Mouse (Mus musculus): Measurements from ENCODE around the gene March8. TPM values are rescaled to one million over a fixed set of nuclear protein-coding genes. Genes with fewer than 3 reads are reported as not detected.

The March8 gene
- 22.0 and 22.2 TPM in 2 replicates for polyA plus RNA-seq (2014; fragmentation: Nextera tagmentation; extraction: Ambion mirVana)

DNA sequence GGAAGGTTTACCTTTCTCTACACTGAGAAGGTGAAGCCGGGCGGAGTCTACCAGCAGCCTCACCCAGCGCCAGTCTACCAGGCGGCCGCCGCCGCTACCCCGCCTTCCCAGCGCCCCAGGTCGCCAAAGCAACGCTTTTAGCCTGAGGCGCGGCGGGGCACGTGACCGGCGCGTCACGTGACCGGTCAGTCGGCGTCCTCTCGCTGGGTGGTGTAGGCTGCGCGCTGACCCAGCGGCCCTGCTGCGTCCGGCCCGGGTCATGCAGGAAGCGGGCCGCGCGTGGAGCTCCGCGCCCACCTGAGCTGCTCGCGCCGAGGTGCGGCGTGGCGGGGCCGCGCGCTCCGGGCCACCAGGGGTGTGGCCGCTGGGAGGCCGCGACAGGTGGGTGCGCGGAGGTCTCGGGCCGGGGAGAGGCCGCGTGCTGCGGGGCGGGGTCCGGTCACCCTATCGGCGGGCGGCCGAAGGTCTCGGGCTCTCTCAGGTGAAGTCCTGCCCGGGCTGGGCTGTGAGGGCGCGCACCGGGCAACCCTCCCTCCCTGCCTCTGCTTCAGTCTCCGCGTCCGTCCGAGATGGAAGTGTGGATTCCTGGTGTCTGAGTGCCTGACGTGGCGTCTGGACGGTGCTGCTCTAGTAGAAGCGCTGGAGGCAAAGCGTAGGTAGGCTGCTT, at the start of gene March8:
TSS of gene March8 (plus strand) at position 190 of the 667 bp plus-strand sequence.
- DNase-seq (ENCODE audit: low spot score) (peak; percentile 95), ATAC-seq (replicated peaks; ENCODE audit: insufficient number of reproducible peaks, low FRiP score, low TSS enrichment, low read depth) (peak; percentile 97)
- Histone ChIP-seq H3K27ac (replicated peaks; ENCODE audit: low read depth, low read length) (no peak within 1 kb of the TSS), H3K4me1 (ENCODE audit: control insufficient read depth, insufficient read depth, low read length) (no peaks in the 10 kb centered on the region), H3K4me3 (ENCODE audit: low read depth, low read length) (peak within 1 kb of the TSS; percentile 95), H3K27me3 (ENCODE audit: control insufficient read depth, insufficient read depth, low read length) (no peaks in the 10 kb centered on the region), H3K36me3 (replicated peaks; ENCODE audit: control insufficient read depth, insufficient read depth, low read depth, low read length) (no peaks in the 10 kb centered on the region), H3K4me2 (ENCODE audit: low read depth, low read length) (peak within 1 kb of the TSS; percentile 64), H3K9ac (replicated peaks; ENCODE audit: low read length) (peak within 1 kb of the TSS; percentile 79), H3K9me3 (replicated peaks; ENCODE audit: control insufficient read depth, low read length) (no peaks in the 10 kb centered on the region)
- under 1% methylated on average over 62 of the region's 75 CpGs for WGBS

DNA sequence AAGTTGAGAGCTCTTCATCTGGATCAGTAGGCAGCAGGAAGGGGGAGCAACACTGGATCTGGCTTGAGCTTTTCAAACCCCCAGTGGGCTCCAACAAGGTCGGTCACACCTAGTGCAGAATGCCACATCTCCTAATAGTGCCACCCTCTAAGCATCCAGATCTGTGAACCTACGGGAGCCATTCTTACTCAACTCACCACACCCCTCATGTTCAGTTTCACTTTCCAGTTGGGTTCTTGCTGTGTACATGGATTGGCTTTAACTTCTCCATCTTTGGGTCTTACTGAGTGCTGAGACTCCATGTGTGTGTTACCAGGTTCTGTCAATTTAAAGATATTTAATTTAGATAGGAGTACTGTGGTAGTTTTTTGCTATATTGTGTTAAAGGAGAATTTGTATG, 26.4 kb upstream of the March8 start:
- Histone ChIP-seq H3K4me2 (ENCODE audit: low read depth, low read length) (no peak overlapping the region), H3K9me3 (replicated peaks; ENCODE audit: control insufficient read depth, low read length) (no peaks in the 10 kb centered on the region), H3K4me1 (ENCODE audit: control insufficient read depth, insufficient read depth, low read length) (no peaks in the 10 kb centered on the region), H3K4me3 (ENCODE audit: low read depth, low read length) (no peak overlapping the region), H3K27ac (replicated peaks; ENCODE audit: low read depth, low read length) (no peak overlapping the region), H3K27me3 (ENCODE audit: control insufficient read depth, insufficient read depth, low read length) (no peaks in the 10 kb centered on the region), H3K9ac (replicated peaks; ENCODE audit: low read length) (no peak overlapping the region), H3K36me3 (replicated peaks; ENCODE audit: control insufficient read depth, insufficient read depth, low read depth, low read length) (no peaks in the 10 kb centered on the region)
- ATAC-seq (replicated peaks; ENCODE audit: insufficient number of reproducible peaks, low FRiP score, low TSS enrichment, low read depth) = no peak
- no peak for DNase-seq (ENCODE audit: low spot score)
- WGBS = 83% methylated on average over 2 of the region's 2 CpGs

DNA sequence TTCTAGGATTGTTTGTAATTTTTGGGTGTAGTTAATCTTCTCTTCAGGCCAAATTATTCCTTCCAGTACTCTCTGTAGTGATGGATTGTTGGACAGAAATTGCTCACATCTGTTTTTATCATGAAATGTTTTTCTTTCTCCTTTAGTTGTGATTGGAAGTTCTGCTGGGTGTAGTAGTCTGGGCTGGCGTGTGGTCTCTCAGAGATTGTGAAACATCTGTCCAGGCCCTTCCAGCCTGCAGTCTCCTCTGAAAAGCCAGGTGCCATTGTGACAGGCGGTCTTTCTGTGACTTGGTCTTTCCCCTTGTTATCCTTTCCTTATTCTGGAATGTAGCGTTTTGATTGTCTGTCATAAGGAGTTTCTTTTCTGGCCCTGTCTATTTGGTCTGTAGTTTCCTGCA, 18.6 kb upstream of the March8 start:
- DNase-seq (ENCODE audit: low spot score) (no peak), ATAC-seq (replicated peaks; ENCODE audit: insufficient number of reproducible peaks, low FRiP score, low TSS enrichment, low read depth) (no peak)
- H3K9ac ChIP-seq (replicated peaks; ENCODE audit: low read length) = no peak overlapping the region
- H3K4me3 ChIP-seq (ENCODE audit: low read depth, low read length) = no peak overlapping the region
- H3K27me3 ChIP-seq (ENCODE audit: control insufficient read depth, insufficient read depth, low read length) = no peaks in the 10 kb centered on the region
- no peaks in the 10 kb centered on the region for H3K36me3 ChIP-seq (replicated peaks; ENCODE audit: control insufficient read depth, insufficient read depth, low read depth, low read length)
- no peaks in the 10 kb centered on the region for H3K4me1 ChIP-seq (ENCODE audit: control insufficient read depth, insufficient read depth, low read length)
- H3K27ac ChIP-seq (replicated peaks; ENCODE audit: low read depth, low read length) = no peak overlapping the region
- H3K9me3 ChIP-seq (replicated peaks; ENCODE audit: control insufficient read depth, low read length) = no peaks in the 10 kb centered on the region
- WGBS = 69% methylated on average over 3 of the region's 3 CpGs
- no peak overlapping the region for H3K4me2 ChIP-seq (ENCODE audit: low read depth, low read length)

DNA sequence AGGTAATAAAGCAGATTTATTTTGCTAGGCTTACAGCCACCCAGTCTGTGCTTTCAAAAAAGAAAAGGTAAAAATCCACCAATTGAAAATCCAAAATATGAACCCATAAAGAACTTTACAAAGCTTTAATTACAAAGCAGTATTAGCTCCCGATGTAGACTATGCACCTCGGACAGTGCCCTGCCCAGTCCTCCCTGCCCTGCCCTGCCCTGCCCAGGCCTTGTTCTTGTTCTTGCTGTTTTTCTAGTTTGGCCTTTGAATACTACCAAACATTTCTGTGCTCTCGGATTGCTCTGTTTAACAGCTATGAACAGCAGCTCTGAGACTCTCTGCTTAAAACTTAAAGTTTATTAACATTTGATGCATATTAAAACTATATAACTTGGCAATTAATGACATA, 11.2 kb upstream of the March8 start:
- H3K9ac ChIP-seq (replicated peaks; ENCODE audit: low read length) = no peak overlapping the region
- H3K4me1 ChIP-seq (ENCODE audit: control insufficient read depth, insufficient read depth, low read length) = no peaks in the 10 kb centered on the region
- DNase-seq (ENCODE audit: low spot score) = no peak
- no peak overlapping the region for H3K4me2 ChIP-seq (ENCODE audit: low read depth, low read length)
- H3K27ac ChIP-seq (replicated peaks; ENCODE audit: low read depth, low read length) = no peak overlapping the region
- no peaks in the 10 kb centered on the region for H3K36me3 ChIP-seq (replicated peaks; ENCODE audit: control insufficient read depth, insufficient read depth, low read depth, low read length)
- no peaks in the 10 kb centered on the region for H3K9me3 ChIP-seq (replicated peaks; ENCODE audit: control insufficient read depth, low read length)
- WGBS = 80% methylated on average over 3 of the region's 3 CpGs
- H3K27me3 ChIP-seq (ENCODE audit: control insufficient read depth, insufficient read depth, low read length) = no peaks in the 10 kb centered on the region
- H3K4me3 ChIP-seq (ENCODE audit: low read depth, low read length) = no peak overlapping the region
- no peak for ATAC-seq (replicated peaks; ENCODE audit: insufficient number of reproducible peaks, low FRiP score, low TSS enrichment, low read depth)

DNA sequence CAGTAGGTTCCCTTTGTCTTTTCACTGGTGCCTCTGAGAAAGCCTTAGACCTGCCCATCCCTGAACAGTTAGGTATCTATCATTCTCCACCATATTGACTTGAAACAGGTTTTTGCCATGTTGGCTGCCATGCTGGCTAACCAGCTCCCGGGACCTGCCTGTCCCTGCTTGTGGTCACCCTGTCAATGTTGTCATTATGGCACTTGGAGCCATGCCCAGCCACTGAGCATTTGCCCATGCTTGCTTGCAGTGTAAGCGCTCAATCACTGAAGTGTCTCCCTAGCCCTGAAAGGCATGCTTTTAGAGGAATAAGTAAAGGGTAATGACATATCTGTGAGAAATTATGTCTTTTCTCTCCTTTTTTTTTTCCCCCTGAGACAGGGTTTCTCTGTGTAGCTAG, 6.4 kb upstream of the March8 start:
- WGBS = 88% methylated on average over 2 of the region's 2 CpGs
- H3K36me3 ChIP-seq (replicated peaks; ENCODE audit: control insufficient read depth, insufficient read depth, low read depth, low read length) = no peaks in the 10 kb centered on the region
- H3K27me3 ChIP-seq (ENCODE audit: control insufficient read depth, insufficient read depth, low read length) = no peaks in the 10 kb centered on the region
- no peaks in the 10 kb centered on the region for H3K4me1 ChIP-seq (ENCODE audit: control insufficient read depth, insufficient read depth, low read length)
- DNase-seq (ENCODE audit: low spot score) = no peak
- H3K27ac ChIP-seq (replicated peaks; ENCODE audit: low read depth, low read length) = no peak overlapping the region
- no peak overlapping the region for H3K9ac ChIP-seq (replicated peaks; ENCODE audit: low read length)
- H3K4me3 ChIP-seq (ENCODE audit: low read depth, low read length) = no peak overlapping the region
- no peak overlapping the region for H3K4me2 ChIP-seq (ENCODE audit: low read depth, low read length)
- no peak for ATAC-seq (replicated peaks; ENCODE audit: insufficient number of reproducible peaks, low FRiP score, low TSS enrichment, low read depth)
- no peaks in the 10 kb centered on the region for H3K9me3 ChIP-seq (replicated peaks; ENCODE audit: control insufficient read depth, low read length)

DNA sequence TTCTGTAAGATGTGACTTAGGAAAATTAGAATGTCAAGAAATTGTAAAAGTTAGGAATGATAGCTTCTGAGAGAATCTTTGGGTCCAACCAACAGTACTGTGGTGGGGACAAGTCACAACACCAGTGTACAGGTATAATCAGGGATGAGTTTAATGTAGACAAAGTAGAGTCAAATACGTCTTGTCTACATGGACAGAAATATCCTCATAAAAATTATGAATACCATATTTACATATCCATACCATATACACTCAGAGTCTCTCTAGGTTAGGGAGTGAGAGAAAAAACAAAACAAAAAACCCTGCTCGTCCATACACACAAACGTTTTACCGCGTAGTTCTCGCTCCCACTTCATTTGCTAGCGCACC, 374 bp upstream of the March8 start:
- Histone ChIP-seq H3K4me3 (ENCODE audit: low read depth, low read length) (peak overlapping the region; percentile 95), H3K4me2 (ENCODE audit: low read depth, low read length) (peak overlapping the region; percentile 64), H3K27me3 (ENCODE audit: control insufficient read depth, insufficient read depth, low read length) (no peaks in the 10 kb centered on the region), H3K36me3 (replicated peaks; ENCODE audit: control insufficient read depth, insufficient read depth, low read depth, low read length) (no peaks in the 10 kb centered on the region), H3K9me3 (replicated peaks; ENCODE audit: control insufficient read depth, low read length) (no peaks in the 10 kb centered on the region), H3K4me1 (ENCODE audit: control insufficient read depth, insufficient read depth, low read length) (no peaks in the 10 kb centered on the region), H3K9ac (replicated peaks; ENCODE audit: low read length) (peak overlapping the region; percentile 79), H3K27ac (replicated peaks; ENCODE audit: low read depth, low read length) (no peak overlapping the region)
- ATAC-seq (replicated peaks; ENCODE audit: insufficient number of reproducible peaks, low FRiP score, low TSS enrichment, low read depth) (no peak), DNase-seq (ENCODE audit: low spot score) (no peak)
- WGBS = 4% methylated on average over 7 of the region's 7 CpGs

DNA sequence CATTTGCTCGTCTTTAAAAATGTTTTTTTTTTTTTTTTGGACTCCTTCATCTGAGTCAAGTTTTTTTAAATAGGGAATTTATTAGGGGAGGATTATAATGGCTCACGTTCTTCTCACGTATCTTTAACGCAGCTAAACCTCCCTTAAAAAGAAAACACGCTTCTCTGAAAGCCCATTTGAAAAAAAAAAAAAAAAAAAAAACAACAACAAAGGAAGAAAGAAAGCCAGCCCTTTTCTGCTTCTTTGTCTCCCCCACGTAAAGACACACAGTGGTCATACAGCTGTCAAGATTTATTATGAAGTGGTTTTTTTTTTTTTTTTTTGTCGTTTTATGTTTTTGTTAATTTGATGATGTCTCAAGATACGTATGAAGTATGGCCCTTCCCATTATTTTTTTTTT, 696 bp downstream of the March8 start:
- H3K27ac ChIP-seq (replicated peaks; ENCODE audit: low read depth, low read length) = no peak overlapping the region
- 9% methylated on average over 8 of the region's 8 CpGs for WGBS
- no peaks in the 10 kb centered on the region for H3K36me3 ChIP-seq (replicated peaks; ENCODE audit: control insufficient read depth, insufficient read depth, low read depth, low read length)

DNA sequence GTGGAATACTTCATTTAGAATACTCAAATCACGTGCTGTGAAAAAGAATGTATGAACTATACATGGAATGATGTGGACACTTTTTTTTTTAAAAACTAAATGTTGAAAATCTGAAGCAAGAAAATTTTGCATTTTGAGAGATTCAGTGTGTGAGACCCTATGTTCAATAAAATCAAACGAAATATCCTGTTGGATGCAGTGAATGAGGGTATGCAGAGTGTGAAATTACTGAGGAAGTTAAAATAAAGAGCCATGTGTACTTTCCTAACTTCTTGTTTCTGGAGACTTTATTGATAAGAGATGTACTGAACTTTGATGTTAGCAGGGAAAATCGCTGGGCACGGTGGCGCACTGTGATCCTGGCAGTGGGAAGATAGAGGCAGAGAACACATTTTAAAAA, 1.3 kb downstream of the March8 start:
- Histone ChIP-seq H3K9ac (replicated peaks; ENCODE audit: low read length) (no peak overlapping the region), H3K27ac (replicated peaks; ENCODE audit: low read depth, low read length) (no peak overlapping the region), H3K27me3 (ENCODE audit: control insufficient read depth, insufficient read depth, low read length) (no peaks in the 10 kb centered on the region), H3K4me1 (ENCODE audit: control insufficient read depth, insufficient read depth, low read length) (no peaks in the 10 kb centered on the region), H3K9me3 (replicated peaks; ENCODE audit: control insufficient read depth, low read length) (no peaks in the 10 kb centered on the region), H3K4me3 (ENCODE audit: low read depth, low read length) (no peak overlapping the region), H3K4me2 (ENCODE audit: low read depth, low read length) (no peak overlapping the region), H3K36me3 (replicated peaks; ENCODE audit: control insufficient read depth, insufficient read depth, low read depth, low read length) (no peaks in the 10 kb centered on the region)
- WGBS = 87% methylated on average over 5 of the region's 5 CpGs
- ATAC-seq (replicated peaks; ENCODE audit: insufficient number of reproducible peaks, low FRiP score, low TSS enrichment, low read depth) (no peak), DNase-seq (ENCODE audit: low spot score) (no peak)

More for the DNA sequence above, 696 bp downstream of the March8 start:
- Histone ChIP-seq H3K27me3 (ENCODE audit: control insufficient read depth, insufficient read depth, low read length) (no peaks in the 10 kb centered on the region), H3K4me1 (ENCODE audit: control insufficient read depth, insufficient read depth, low read length) (no peaks in the 10 kb centered on the region), H3K9ac (replicated peaks; ENCODE audit: low read length) (peak overlapping the region; percentile 79), H3K4me3 (ENCODE audit: low read depth, low read length) (peak overlapping the region; percentile 95), H3K4me2 (ENCODE audit: low read depth, low read length) (peak overlapping the region; percentile 64), H3K9me3 (replicated peaks; ENCODE audit: control insufficient read depth, low read length) (no peaks in the 10 kb centered on the region)
- no peak for ATAC-seq (replicated peaks; ENCODE audit: insufficient number of reproducible peaks, low FRiP score, low TSS enrichment, low read depth)
- DNase-seq (ENCODE audit: low spot score) = no peak

Data from embryonic facial prominence, embryonic 11.5 days (tissue).